Mouse (Mus musculus): ENCODE measurements around the gene Cadps.
"Not testable (repeated sequence)": the region's sequence is repeated elsewhere in the genome, so short reads cannot be mapped to it uniquely, and the experiment has no call there.

Cadps gene

GRCm38 (mm10) chr14:12592472-12593075, 230.3 kb downstream of the Cadps start:
- DNase-seq (ENCODE audit: low read depth in 1 of 2, low spot score in 2 of 2): no peak

- no peak for DNase-seq (ENCODE audit: low read depth in 1 of 2, low spot score in 2 of 2)
Measured at GRCm38 (mm10) chr14:12591829-12592228, 231.1 kb downstream of the Cadps start.

GRCm38 (mm10) chr14:12583536-12583935, 239.3 kb downstream of the Cadps start:
- DNase-seq (ENCODE audit: low read depth in 1 of 2, low spot score in 2 of 2): no peak

- DNase-seq (ENCODE audit: low read depth in 1 of 2, low spot score in 2 of 2): no peak
Measured at GRCm38 (mm10) chr14:12581657-12582056, 241.2 kb downstream of the Cadps start.

- no peak for DNase-seq (ENCODE audit: low read depth in 1 of 2, low spot score in 2 of 2)
Measured at GRCm38 (mm10) chr14:12580786-12581185, 242.1 kb downstream of the Cadps start.

- DNase-seq (ENCODE audit: low read depth in 1 of 2, low spot score in 2 of 2): no peak
Measured at GRCm38 (mm10) chr14:12578156-12578555, 244.7 kb downstream of the Cadps start.

- DNase-seq (ENCODE audit: low read depth in 1 of 2, low spot score in 2 of 2): no peak
Measured at GRCm38 (mm10) chr14:12577475-12578140, 245.3 kb downstream of the Cadps start.

- DNase-seq (ENCODE audit: low read depth in 1 of 2, low spot score in 2 of 2): no peak
Measured at GRCm38 (mm10) chr14:12575105-12575504, 247.8 kb downstream of the Cadps start.

- DNase-seq (ENCODE audit: low read depth in 1 of 2, low spot score in 2 of 2): no peak
Measured at GRCm38 (mm10) chr14:12574336-12574735, 248.5 kb downstream of the Cadps start.

GRCm38 (mm10) chr14:12561730-12562129, 261.1 kb downstream of the Cadps start:
- not testable (repeated sequence) for DNase-seq (ENCODE audit: low read depth in 1 of 2, low spot score in 2 of 2)

GRCm38 (mm10) chr14:12560233-12560577, 262.7 kb downstream of the Cadps start:
- no peak for DNase-seq (ENCODE audit: low read depth in 1 of 2, low spot score in 2 of 2)

- no peak for DNase-seq (ENCODE audit: low read depth in 1 of 2, low spot score in 2 of 2)
Measured at GRCm38 (mm10) chr14:12559574-12560232, 263.2 kb downstream of the Cadps start.

- no peak for DNase-seq (ENCODE audit: low read depth in 1 of 2, low spot score in 2 of 2)
Measured at GRCm38 (mm10) chr14:12558920-12559573, 263.8 kb downstream of the Cadps start.

GRCm38 (mm10) chr14:12554486-12554885, 268.4 kb downstream of the Cadps start:
- DNase-seq (ENCODE audit: low read depth in 1 of 2, low spot score in 2 of 2): no peak

- no peak for DNase-seq (ENCODE audit: low read depth in 1 of 2, low spot score in 2 of 2)
Measured at GRCm38 (mm10) chr14:12551353-12551752, 271.5 kb downstream of the Cadps start.

GRCm38 (mm10) chr14:12550931-12551330, 271.9 kb downstream of the Cadps start:
- DNase-seq (ENCODE audit: low read depth in 1 of 2, low spot score in 2 of 2): no peak

- no peak for DNase-seq (ENCODE audit: low read depth in 1 of 2, low spot score in 2 of 2)
Measured at GRCm38 (mm10) chr14:12549290-12549689, 273.6 kb downstream of the Cadps start.

- DNase-seq (ENCODE audit: low read depth in 1 of 2, low spot score in 2 of 2): no peak
Measured at GRCm38 (mm10) chr14:12547496-12547895, 275.4 kb downstream of the Cadps start.

- DNase-seq (ENCODE audit: low read depth in 1 of 2, low spot score in 2 of 2): no peak
Measured at GRCm38 (mm10) chr14:12541733-12542132, 281.1 kb downstream of the Cadps start.

GRCm38 (mm10) chr14:12539071-12539470, 283.8 kb downstream of the Cadps start:
- no peak for DNase-seq (ENCODE audit: low read depth in 1 of 2, low spot score in 2 of 2)

- no peak for DNase-seq (ENCODE audit: low read depth in 1 of 2, low spot score in 2 of 2)
Measured at GRCm38 (mm10) chr14:12531101-12531500, 291.8 kb downstream of the Cadps start.

- no peak for DNase-seq (ENCODE audit: low read depth in 1 of 2, low spot score in 2 of 2)
Measured at GRCm38 (mm10) chr14:12530554-12530953, 292.3 kb downstream of the Cadps start.
